ENCODE assay signal across 10 mouse cellular contexts in genomic region chr10:60237475-60238154, GRCm38 (mm10). TPM values are rescaled to one million over a fixed set of nuclear protein-coding genes. Genes with fewer than 3 reads are reported as not detected.
DNase-seq lines count a peak whose midpoint lies in the region; ATAC-seq and TF ChIP-seq lines count a peak whose summit lies in the region.
"Had no signal": no experiment of that assay in that cellular context is flagged by ENCODE, and none has a peak within 500 bp of the region (broad histone marks: within the 10 kb centered on the region; RNA-seq: fewer than 3 reads in every experiment).

No protein-coding gene starts in this region.

- H3K9me3 ChIP-seq in midbrain, embryonic 11.5 days (ENCODE audit: control insufficient read depth, low read length), result no peaks in the 10 kb centered on the region
- no peaks in the 10 kb centered on the region for H3K9me3 ChIP-seq in midbrain, embryonic 16.5 days (replicated peaks; ENCODE audit: control insufficient read depth, low read length, poor library complexity, severe bottlenecking)
- H3K9me3 ChIP-seq: heart, embryonic 15.5 days; neural tube, embryonic 12.5 days had no signal

- TF ChIP-seq CTCF in cerebellum, adult 2 months (IDR thresholded peaks at IDR 0.05; ENCODE audit: borderline replicate concordance, insufficient read depth, low read depth, low read length), result peak; percentile 86
- TF ChIP-seq CTCF in lung, adult 2 months (IDR thresholded peaks at IDR 0.05; ENCODE audit: insufficient read depth, low read length), result peak; percentile 86

- no peak overlapping the region for H3K9ac ChIP-seq in midbrain, embryonic 11.5 days (ENCODE audit: low read length)
- H3K9ac ChIP-seq in midbrain, embryonic 16.5 days (ENCODE audit: low read depth, low read length), result no peak overlapping the region
- H3K9ac ChIP-seq: heart, embryonic 15.5 days; neural tube, embryonic 12.5 days had no signal

- no peak overlapping the region for H3K27ac ChIP-seq in midbrain, embryonic 11.5 days (ENCODE audit: low read depth, low read length)
- no peak overlapping the region for H3K27ac ChIP-seq in midbrain, embryonic 16.5 days (ENCODE audit: low read length)
- no peak overlapping the region for H3K27ac ChIP-seq in cerebellum, adult 2 months (ENCODE audit: insufficient read depth, low read length)
- H3K27ac ChIP-seq: heart, embryonic 15.5 days; neural tube, embryonic 12.5 days had no signal

- H3K27me3 ChIP-seq in midbrain, embryonic 11.5 days (ENCODE audit: control insufficient read depth, insufficient read depth, low read length), result no peaks in the 10 kb centered on the region
- H3K27me3 ChIP-seq in midbrain, embryonic 16.5 days (ENCODE audit: control insufficient read depth, insufficient read depth, low read depth, low read length), result no peaks in the 10 kb centered on the region
- no peaks in the 10 kb centered on the region for H3K27me3 ChIP-seq in cerebellum, adult 2 months (ENCODE audit: control insufficient read depth, insufficient read depth, low read length)
- H3K27me3 ChIP-seq: heart, embryonic 15.5 days; neural tube, embryonic 12.5 days had no signal

- no peaks in the 10 kb centered on the region for H3K36me3 ChIP-seq in midbrain, embryonic 11.5 days (ENCODE audit: control insufficient read depth, insufficient read depth, low read length)
- no peaks in the 10 kb centered on the region for H3K36me3 ChIP-seq in midbrain, embryonic 16.5 days (ENCODE audit: control insufficient read depth, insufficient read depth, low read length)
- H3K36me3 ChIP-seq: heart, embryonic 15.5 days; neural tube, embryonic 12.5 days had no signal

- no peak overlapping the region for H3K4me3 ChIP-seq in midbrain, embryonic 11.5 days (ENCODE audit: low read depth, low read length)
- no peak overlapping the region for H3K4me3 ChIP-seq in midbrain, embryonic 16.5 days (ENCODE audit: low read depth, low read length)
- no peak overlapping the region for H3K4me3 ChIP-seq in cerebellum, adult 2 months (replicated peaks; ENCODE audit: insufficient read depth, low read depth, low read length)
- no peak overlapping the region for H3K4me3 ChIP-seq in lung, adult 2 months (replicated peaks; ENCODE audit: extremely low read depth, low read depth, low read length)
- H3K4me3 ChIP-seq: heart, embryonic 15.5 days; neural tube, embryonic 12.5 days had no signal

- DNase-seq in CD4-positive, CD25-positive, alpha-beta regulatory T cell, adult 2 months (ENCODE audit: low read depth, low spot score), result peak; percentile 64
- peak; percentile 92 for DNase-seq in midbrain, embryonic 11.5 days (ENCODE audit: low spot score, missing footprints)
- peak; percentile 52 to 67 for DNase-seq in cerebellum, adult 2 months
- peak; percentile 72 for DNase-seq in gastrocnemius, postnatal 10 days
- DNase-seq in lung, adult 2 months, result no peak
- DNase-seq in spleen, postnatal 36 days (ENCODE audit: low spot score in 2 of 2), result peak; percentile 64 to 68

- no peaks in the 10 kb centered on the region for H3K4me1 ChIP-seq in midbrain, embryonic 11.5 days (ENCODE audit: control insufficient read depth, insufficient read depth, low read length)
- no peaks in the 10 kb centered on the region for H3K4me1 ChIP-seq in midbrain, embryonic 16.5 days (ENCODE audit: control insufficient read depth, insufficient read depth, low read length)
- H3K4me1 ChIP-seq in cerebellum, adult 2 months (ENCODE audit: control insufficient read depth, insufficient read depth, low read length), result peaks cover 4% of the 10 kb centered on the region; the same call in 1 of the 2 replicates
- H3K4me1 ChIP-seq in lung, adult 2 months (ENCODE audit: control insufficient read depth, insufficient read depth, low read length), result no peaks in the 10 kb centered on the region
- H3K4me1 ChIP-seq: heart, embryonic 15.5 days; neural tube, embryonic 12.5 days had no signal

- H3K4me2 ChIP-seq in midbrain, embryonic 11.5 days, result no peak overlapping the region
- no peak overlapping the region for H3K4me2 ChIP-seq in midbrain, embryonic 16.5 days (ENCODE audit: low read length)
- H3K4me2 ChIP-seq: heart, embryonic 15.5 days; neural tube, embryonic 12.5 days had no signal

- 70% methylated on average over 10 of the region's 10 CpGs for WGBS in midbrain, embryonic 11.5 days
- WGBS in midbrain, embryonic 16.5 days, result 68% methylated on average over 10 of the region's 10 CpGs
- 70% methylated on average over 10 of the region's 10 CpGs for WGBS in cerebellum, adult 2 months
- whole genome bisulfite sequencing in lung, adult 2 months, result 63% methylated on average over 10 of the region's 10 CpGs

- ATAC-seq in CD4-positive, CD25-positive, alpha-beta regulatory T cell, adult 4 months, result no peak
- no peak for ATAC-seq in midbrain, embryonic 11.5 days (ENCODE audit: low FRiP score)
- no peak for ATAC-seq in midbrain, embryonic 16.5 days

- TF ChIP-seq POLR2A in cerebellum, adult 2 months (IDR thresholded peaks at IDR 0.05; ENCODE audit: borderline replicate concordance, insufficient read depth, low read length), result no peak
- no peak for TF ChIP-seq POLR2A in lung, adult 2 months (IDR thresholded peaks at IDR 0.05; ENCODE audit: borderline replicate concordance, extremely low read depth, low read depth, low read length)

RNA-seq across cellular contexts. Expression of gene Chst3, which starts 18.6 kb away (rescaled TPM):
- under 1 TPM; 0.11 to 0.51 TPM for polyA plus RNA-seq in CD4-positive, CD25-positive, alpha-beta regulatory T cell, adult 4 months (2017; shearing (Covaris generic))
- polyA plus RNA-seq in midbrain, embryonic 11.5 days (2014; fragmentation: Nextera tagmentation; extraction: Ambion mirVana), result 0.97 and 1.2 TPM in 2 replicates
- polyA plus RNA-seq in midbrain, embryonic 16.5 days (2015; fragmentation: Nextera tagmentation; extraction: Ambion mirVana), result 0.97 and 1.0 TPM in 2 replicates
- polyA plus RNA-seq in cerebellum, adult 2 months (2012; rRNA removed), result 2.2 TPM in 2 replicates
- total RNA-seq in gastrocnemius, postnatal 10 days (2021), result 1 to 10 TPM; 1.9 to 2.1 TPM
- polyA plus RNA-seq in lung, adult 2 months (2012; rRNA removed), result 21.7 and 23.9 TPM in 2 replicates

RNA-seq across cellular contexts. Expression of gene Psap, which starts 39.8 kb away (rescaled TPM):
- 100 to 1,000 TPM in 1 of 2 experiments, 10 to 100 TPM in 1; 89.0 to 427 TPM for polyA plus RNA-seq in CD4-positive, CD25-positive, alpha-beta regulatory T cell, adult 4 months (2017; shearing (Covaris generic))
- 77.3 and 83.9 TPM in 2 replicates for polyA plus RNA-seq in midbrain, embryonic 11.5 days (2014; fragmentation: Nextera tagmentation; extraction: Ambion mirVana)
- 204 and 235 TPM in 2 replicates for polyA plus RNA-seq in midbrain, embryonic 16.5 days (2015; fragmentation: Nextera tagmentation; extraction: Ambion mirVana)
- polyA plus RNA-seq in cerebellum, adult 2 months (2012; rRNA removed), result 2,061 and 2,091 TPM in 2 replicates
- total RNA-seq in gastrocnemius, postnatal 10 days (2021), result 100 to 1,000 TPM; 405 to 444 TPM
- 993 and 1,289 TPM in 2 replicates for polyA plus RNA-seq in lung, adult 2 months (2012; rRNA removed)
